Mouse (Mus musculus) neutrophil, adult 83 days (primary cell): ENCODE results near the gene Olfr319. TPM values are rescaled to one million over a fixed set of nuclear protein-coding genes. Genes with fewer than 3 reads are reported as not detected.

Source experiments
- total RNA-seq, 2 experiments: library from RNA; stranded (reverse); gene quantifications; one replicate each; pipeline ENCODE4 v1.2.4; 2023

Olfr319 gene
- total RNA-seq, result not detected

DNA sequence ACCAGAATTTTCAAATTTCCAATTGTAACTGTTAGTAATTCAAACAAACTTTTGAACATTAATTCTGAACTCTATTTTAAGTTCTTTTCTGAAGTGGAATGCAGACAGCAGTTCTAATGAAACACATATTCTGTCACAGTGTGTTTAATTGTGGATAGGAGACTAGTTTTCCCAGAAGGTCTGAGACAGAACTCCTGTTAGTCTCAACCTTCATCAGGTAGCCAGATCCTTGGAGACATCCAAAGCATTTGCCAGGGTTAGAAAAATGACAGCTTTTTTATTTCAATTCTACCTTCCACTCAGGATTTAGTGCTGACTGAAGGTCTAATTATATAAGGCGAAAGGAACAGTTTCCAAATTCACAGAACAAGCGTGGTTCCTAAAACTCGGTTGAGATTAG is at the start of gene Olfr319:
Gene Olfr319, plus strand, starts transcription at position 301 of the 400 bp plus-strand sequence.

DNA sequence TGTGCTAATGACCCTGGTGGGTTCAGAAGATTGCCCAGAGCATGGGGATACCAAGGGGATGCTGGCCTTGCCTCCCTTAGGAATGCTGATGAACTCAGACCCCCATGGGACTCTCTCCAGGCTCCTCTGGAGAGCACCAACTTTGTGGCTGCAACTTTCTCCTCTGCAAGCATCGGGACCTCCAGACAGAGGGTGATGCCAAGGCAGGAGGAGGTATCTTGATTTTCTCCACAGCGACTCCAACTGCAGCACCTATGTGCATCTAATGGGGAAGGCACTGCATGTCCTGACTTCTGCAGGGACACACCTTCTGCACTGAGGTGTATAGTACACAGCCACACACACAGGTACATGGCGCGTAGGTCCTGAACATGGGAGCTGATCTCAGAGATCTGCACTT is 40.4 kb upstream of the Olfr319 start, which contains the start of gene Olfr322:
Gene Olfr322, plus strand, starts transcription at position 187 of the 400 bp plus-strand sequence.

DNA sequence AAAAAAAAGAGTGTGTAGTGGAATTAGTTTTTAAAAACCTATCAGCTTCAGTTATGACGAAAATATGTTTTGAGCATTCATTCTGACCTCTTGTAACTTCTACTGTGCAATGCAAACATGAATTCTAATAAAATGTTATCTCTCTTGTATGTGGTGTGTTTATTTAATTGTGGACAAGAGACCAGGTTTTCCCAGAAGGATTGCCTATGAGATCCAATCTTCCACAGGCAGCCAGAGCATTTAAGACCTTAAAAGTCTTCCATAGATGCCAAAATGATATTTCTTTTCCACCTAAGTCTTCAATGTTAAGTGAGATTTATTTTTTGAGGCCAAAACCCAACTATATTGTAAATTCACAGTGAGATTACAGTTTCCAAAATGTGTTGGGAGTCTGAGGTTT is 18.2 kb upstream of the Olfr319 start, which contains the start of gene Olfr320:
Gene Olfr320, plus strand, starts transcription at position 301 of the 400 bp plus-strand sequence.

DNA sequence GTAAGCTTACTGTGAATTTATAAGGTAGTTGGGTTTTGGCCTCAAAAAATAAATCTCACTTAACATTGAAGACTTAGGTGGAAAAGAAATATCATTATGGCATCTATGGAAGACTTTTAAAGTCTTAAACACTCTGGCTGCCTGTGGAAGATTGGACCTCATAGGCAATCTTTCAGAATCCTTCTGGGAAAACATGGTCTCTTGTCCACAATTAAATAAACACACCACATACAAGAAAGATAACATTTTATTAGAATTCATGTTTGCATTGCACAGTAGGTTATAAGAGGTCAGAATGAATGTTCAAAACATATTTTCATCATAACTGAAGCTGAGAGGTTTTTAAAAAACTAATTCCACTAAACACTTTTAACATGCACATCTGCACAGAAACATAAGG is 25.0 kb downstream of the Olfr319 start, which contains the start of gene Olfr318:
Gene Olfr318, minus strand, starts transcription at position 101 of the 400 bp plus-strand sequence.

GRCm38 (mm10) chr11:58738792-58739262 is 39.9 kb downstream of the Olfr319 start, which contains the start of gene Olfr317:
Gene Olfr317 (minus strand): TSS chr11:58739212.

GRCm38 (mm10) chr11:58752434-58752833 is 53.5 kb downstream of the Olfr319 start, which contains the start of gene Olfr316:
Gene Olfr316 (plus strand): TSS chr11:58752734.

Other genes starting within 250 kb of the Olfr319 start
- gene Lypd9, start 246.2 kb upstream of the Olfr319 start, total RNA-seq, result not detected
- not detected for gene Olfr30, start 236.9 kb upstream of the Olfr319 start, total RNA-seq
- not detected for gene Olfr332, start 206.6 kb upstream of the Olfr319 start, total RNA-seq
- not detected for gene Olfr331, start 196.6 kb upstream of the Olfr319 start, total RNA-seq
- gene Olfr330, start 164.3 kb upstream of the Olfr319 start, total RNA-seq, result not detected
- not detected for gene Olfr329-ps, start 152.7 kb upstream of the Olfr319 start, total RNA-seq
- under 1 TPM in 1 of 2 experiments, not detected in 1; 0.15 TPM for gene Olfr328, start 143.5 kb upstream of the Olfr319 start, total RNA-seq
- not detected for gene Olfr224, start 128.6 kb upstream of the Olfr319 start, total RNA-seq
- not detected for gene Olfr325, start 121.4 kb upstream of the Olfr319 start, total RNA-seq
- not detected for gene Olfr324, start 104.0 kb upstream of the Olfr319 start, total RNA-seq
- not detected for gene 2210407C18Rik, start 83.1 kb upstream of the Olfr319 start, total RNA-seq
- not detected for gene Olfr323, start 68.7 kb upstream of the Olfr319 start, total RNA-seq
- gene Trim58, start 58.7 kb upstream of the Olfr319 start, total RNA-seq, result 1 to 10 TPM; 1.4 to 2.2 TPM
- under 1 TPM in 1 of 2 experiments, not detected in 1; 0.11 TPM for gene Olfr322, start 40.4 kb upstream of the Olfr319 start, total RNA-seq
- not detected for gene Olfr320, start 18.1 kb upstream of the Olfr319 start, total RNA-seq
- under 1 TPM; 0.15 TPM for gene Olfr318, start 24.9 kb downstream of the Olfr319 start, total RNA-seq
- gene Olfr317, start 40.0 kb downstream of the Olfr319 start, total RNA-seq, result not detected
- gene Olfr316, start 53.6 kb downstream of the Olfr319 start, total RNA-seq, result not detected
- not detected for gene Olfr315, start 74.0 kb downstream of the Olfr319 start, total RNA-seq
- not detected for gene Olfr314, start 83.8 kb downstream of the Olfr319 start, total RNA-seq
- gene Fam183b, start 102.8 kb downstream of the Olfr319 start, total RNA-seq, result not detected
- gene Olfr313, start 115.8 kb downstream of the Olfr319 start, total RNA-seq, result not detected
- not detected for gene Olfr312, start 130.1 kb downstream of the Olfr319 start, total RNA-seq
- not detected for gene Olfr311, start 140.1 kb downstream of the Olfr319 start, total RNA-seq
- 1 to 10 TPM; 1.4 to 2.1 TPM for gene Gm12258, start 148.0 kb downstream of the Olfr319 start, total RNA-seq
- 1 to 10 TPM; 2.7 to 4.3 TPM for gene 2810021J22Rik, start 168.1 kb downstream of the Olfr319 start, total RNA-seq
- 1 to 10 TPM; 5.1 to 5.8 TPM for gene Zfp39, start 205.1 kb downstream of the Olfr319 start, total RNA-seq
- 10 to 100 TPM; 11.5 to 17.4 TPM for gene Btnl10, start 218.7 kb downstream of the Olfr319 start, total RNA-seq
- gene Rnf187, start 239.8 kb downstream of the Olfr319 start, total RNA-seq, result 10 to 100 TPM; 55.9 to 58.3 TPM
- gene Hist3h2ba, start 249.8 kb downstream of the Olfr319 start, total RNA-seq, result 10 to 100 TPM; 30.3 to 38.9 TPM